Mouse (Mus musculus): ENCODE measurements around the gene Tnk1. TPM values are rescaled to one million over a fixed set of nuclear protein-coding genes. Genes with fewer than 3 reads are reported as not detected.
A peak's percentile ranks its signal among the peaks of the same experiment; 100 is the strongest.

Gene Tnk1
- total RNA-seq, 2 experiments from 2014 or later, result 0.11 to 0.31 TPM

- DNase-seq, result no peak
These were observed 55.2 kb downstream of the Tnk1 start for GRCm38 (mm10) chr11:69803328-69803727.

- peak; percentile 88 for DNase-seq
These were observed 55.9 kb downstream of the Tnk1 start for GRCm38 (mm10) chr11:69802648-69803105.

- DNase-seq, result peak; percentile 33
These were observed 57.1 kb downstream of the Tnk1 start, which contains the start of gene Fgf11 for GRCm38 (mm10) chr11:69801379-69801977. Gene Fgf11, minus strand, starts transcription at chr11:69801857.

Small RNA genes within 50 kb of the gene (microRNA-seq; reads per million reads assigned to microRNA genes)
- 0 reads per million in 2 experiments for gene Mir6924

Other genes starting within 250 kb of the Tnk1 start
- under 1 TPM in 1 of 2 experiments, not detected in 1; 0.54 TPM for gene Shbg, start 240.8 kb downstream of the Tnk1 start, total RNA-seq (2021)
- gene Sat2, start 236.7 kb downstream of the Tnk1 start, total RNA-seq (2021), result 1 to 10 TPM; 5.6 to 5.7 TPM
- gene Fxr2, start 225.7 kb downstream of the Tnk1 start, total RNA-seq (2021), result 10 to 100 TPM; 66.3 to 85.0 TPM
- under 1 TPM in 1 of 2 experiments, not detected in 1; 0.32 TPM for gene Sox15, start 203.4 kb downstream of the Tnk1 start, total RNA-seq (2021)
- 10 to 100 TPM; 21.1 to 21.3 TPM for gene Mpdu1, start 196.1 kb downstream of the Tnk1 start, total RNA-seq (2021)
- 10 to 100 TPM in 1 of 2 experiments, 1 to 10 TPM in 1; 6.1 to 14.1 TPM for gene Cd68, start 192.6 kb downstream of the Tnk1 start, total RNA-seq (2021)
- 100 to 1,000 TPM; 216 to 234 TPM for gene Eif4a1, start 186.3 kb downstream of the Tnk1 start, total RNA-seq (2021)
- gene Senp3, start 176.6 kb downstream of the Tnk1 start, total RNA-seq (2021), result 10 to 100 TPM; 29.5 to 36.0 TPM
- gene Tnfsf13, start 172.9 kb downstream of the Tnk1 start, total RNA-seq (2021), result 1 to 10 TPM; 1.6 to 2.1 TPM
- 10 to 100 TPM; 15.9 to 17.6 TPM for gene Tnfsf12, start 162.9 kb downstream of the Tnk1 start, total RNA-seq (2021)
- gene Tnfsfm13, start 162.6 kb downstream of the Tnk1 start, total RNA-seq (2021), result 1 to 10 TPM; 2.9 to 4.5 TPM
- gene Polr2a, start 100.1 kb downstream of the Tnk1 start, total RNA-seq (2021), result 10 to 100 TPM; 45.9 to 49.4 TPM
- not detected for gene Slc35g3, start 96.8 kb downstream of the Tnk1 start, total RNA-seq (2021)
- 10 to 100 TPM; 21.0 to 29.3 TPM for gene Zbtb4, start 92.8 kb downstream of the Tnk1 start, total RNA-seq (2021)
- gene Chrnb1, start 62.8 kb downstream of the Tnk1 start, total RNA-seq (2021), result 100 to 1,000 TPM; 105 to 124 TPM
- gene Fgf11, start 56.9 kb downstream of the Tnk1 start, total RNA-seq (2021), result 10 to 100 TPM; 10.5 to 12.2 TPM
- gene Tmem102, start 53.1 kb downstream of the Tnk1 start, total RNA-seq (2021), result not detected
- not detected for gene Gm39566, start 43.4 kb downstream of the Tnk1 start, total RNA-seq (2021)
- not detected for gene Spem2, start 40.3 kb downstream of the Tnk1 start, total RNA-seq (2021)
- gene Spem1, start 36.5 kb downstream of the Tnk1 start, total RNA-seq (2021), result not detected
- 10 to 100 TPM; 10.3 to 15.9 TPM for gene Nlgn2, start 20.9 kb downstream of the Tnk1 start, total RNA-seq (2021)
- 100 to 1,000 TPM; 121 to 122 TPM for gene Tmem256, start 20.2 kb downstream of the Tnk1 start, total RNA-seq (2021)
- gene Plscr3, start 12.4 kb downstream of the Tnk1 start, total RNA-seq (2021), result 10 to 100 TPM; 25.4 to 27.9 TPM
- gene Tmem95, start 19.3 kb upstream of the Tnk1 start, total RNA-seq (2021), result not detected
- 1 to 10 TPM; 2.3 to 3.7 TPM for gene Kctd11, start 22.7 kb upstream of the Tnk1 start, total RNA-seq (2021)
- gene Acap1, start 36.8 kb upstream of the Tnk1 start, total RNA-seq (2021), result 1 to 10 TPM in 1 of 2 experiments, under 1 TPM in 1; 0.42 to 1.0 TPM
- 1 to 10 TPM; 1.8 to 2.4 TPM for gene 2810408A11Rik, start 42.3 kb upstream of the Tnk1 start, total RNA-seq (2021)
- gene Neurl4, start 42.3 kb upstream of the Tnk1 start, total RNA-seq (2021), result 10 to 100 TPM; 31.2 to 31.8 TPM
- gene Gps2, start 55.2 kb upstream of the Tnk1 start, total RNA-seq (2021), result 10 to 100 TPM; 29.0 to 31.3 TPM
- 100 to 1,000 TPM; 600 to 663 TPM for gene Eif5a, start 63.2 kb upstream of the Tnk1 start, total RNA-seq (2021)
- gene Ybx2, start 77.1 kb upstream of the Tnk1 start, total RNA-seq (2021), result 1 to 10 TPM; 2.7 to 4.1 TPM
- 100 to 1,000 TPM; 128 to 165 TPM for gene Slc2a4, start 89.5 kb upstream of the Tnk1 start, total RNA-seq (2021)
- gene Cldn7, start 106.0 kb upstream of the Tnk1 start, total RNA-seq (2021), result under 1 TPM in 1 of 2 experiments, not detected in 1; 0.38 TPM
- 100 to 1,000 TPM; 237 to 249 TPM for gene Ctdnep1, start 122.4 kb upstream of the Tnk1 start, total RNA-seq (2021)
- gene Elp5, start 123.8 kb upstream of the Tnk1 start, total RNA-seq (2021), result 10 to 100 TPM; 46.9 to 53.2 TPM
- 100 to 1,000 TPM; 195 to 228 TPM for gene Gabarap, start 132.4 kb upstream of the Tnk1 start, total RNA-seq (2021)
- gene Phf23, start 137.0 kb upstream of the Tnk1 start, total RNA-seq (2021), result 10 to 100 TPM; 22.2 to 28.9 TPM
- gene Dvl2, start 141.9 kb upstream of the Tnk1 start, total RNA-seq (2021), result 10 to 100 TPM in 1 of 2 experiments, 1 to 10 TPM in 1; 8.2 to 14.7 TPM
- gene Acadvl, start 156.7 kb upstream of the Tnk1 start, total RNA-seq (2021), result 100 to 1,000 TPM; 217 to 254 TPM
- 10 to 100 TPM; 16.5 to 28.7 TPM for gene Dlg4, start 158.2 kb upstream of the Tnk1 start, total RNA-seq (2021)
- gene Asgr1, start 195.4 kb upstream of the Tnk1 start, total RNA-seq (2021), result under 1 TPM in 1 of 2 experiments, not detected in 1; 0.29 TPM
- under 1 TPM in 1 of 2 experiments, not detected in 1; 0.32 TPM for gene Asgr2, start 233.9 kb upstream of the Tnk1 start, total RNA-seq (2021)

All from gastrocnemius, postnatal 10 days (tissue).